Mouse (Mus musculus) adrenal gland, adult 18-20 months (tissue): ENCODE measurements around the gene Rap1gds1. TPM values are rescaled to one million over a fixed set of nuclear protein-coding genes. Genes with fewer than 3 reads are reported as not detected.

Experiments
- DNase-seq, 2 experiments: peaks; one replicate each; pipeline ENCODE4 v3.0.0; 2021 to 2022; ENCODE audit warnings: low spot score in 2 of 2
- total RNA-seq, 2 experiments: library from RNA; stranded (reverse); gene quantifications; 1 replicate in 1 of 2; 2 replicates in 1 of 2; pipeline ENCODE4 v1.2.3; 2021

The Rap1gds1 gene
- total RNA-seq, 2 experiments from 2014 or later = 46.3 to 52.5 TPM

GRCm38 (mm10) chr3:138886121-138886520, 188.9 kb downstream of the Rap1gds1 start:
- DNase-seq = no peak

GRCm38 (mm10) chr3:138881725-138882347, 193.2 kb downstream of the Rap1gds1 start:
- DNase-seq = no peak

- no peak for DNase-seq
Measured at GRCm38 (mm10) chr3:138880999-138881724, 193.8 kb downstream of the Rap1gds1 start.

- no peak for DNase-seq
Measured at GRCm38 (mm10) chr3:138877741-138878140, 197.3 kb downstream of the Rap1gds1 start.

GRCm38 (mm10) chr3:138876931-138877361, 198.1 kb downstream of the Rap1gds1 start:
- DNase-seq = no peak

GRCm38 (mm10) chr3:138876418-138876817, 198.6 kb downstream of the Rap1gds1 start:
- DNase-seq = no peak

GRCm38 (mm10) chr3:138875936-138876335, 199.1 kb downstream of the Rap1gds1 start:
- no peak for DNase-seq

Other genes with a start within 250 kb of the Rap1gds1 start
- gene Stpg2, start 130.5 kb upstream of the Rap1gds1 start, total RNA-seq = not detected